Mouse (Mus musculus) heart, embryonic 15.5 days (tissue): ENCODE results near the gene Zfp39. TPM values are rescaled to one million over a fixed set of nuclear protein-coding genes. Genes with fewer than 3 reads are reported as not detected.
A peak's percentile ranks its signal among the peaks of the same experiment; 100 is the strongest.

Experiments
- ATAC-seq: fragments of 200-750 bp; cut with Nextera tagmentation; replicated peaks from 2 replicates; pipeline ENCODE4 v1.8.0; 2017; ENCODE audit warnings: low read depth, moderate TSS enrichment; ENCODE audit not compliant: insufficient number of reproducible peaks, insufficient read depth, low FRiP score
- H3K27ac ChIP-seq: fragments of 300-500 bp; sonication (generic); 2 replicates; pipeline ENCODE4 v1.5.1; 2015; ENCODE audit warnings: mild to moderate bottlenecking, inconsistent platforms
- H3K27me3 ChIP-seq: fragments of 300-500 bp; sonication (generic); 2 replicates; pipeline ENCODE4 v1.6.1; 2015; ENCODE audit warnings: inconsistent platforms
- H3K36me3 ChIP-seq: fragments of 300-500 bp; sonication (generic); 2 replicates; pipeline ENCODE4 v1.6.1; 2015; ENCODE audit warnings: mild to moderate bottlenecking, inconsistent platforms
- H3K4me1 ChIP-seq: fragments of 300-500 bp; sonication (generic); replicated peaks from 2 replicates; pipeline ENCODE4 v1.6.1; 2015; ENCODE audit warnings: inconsistent platforms
- H3K4me2 ChIP-seq: fragments of 300-500 bp; sonication (generic); 2 replicates; pipeline ENCODE4 v1.6.1; 2015; ENCODE audit warnings: inconsistent platforms, mild to moderate bottlenecking, moderate library complexity
- H3K4me3 ChIP-seq: fragments of 300-500 bp; sonication (generic); 2 replicates; pipeline ENCODE4 v1.5.1; 2015; ENCODE audit warnings: mild to moderate bottlenecking, inconsistent platforms
- H3K9ac ChIP-seq: fragments of 300-500 bp; sonication (generic); 2 replicates; pipeline ENCODE4 v1.6.1; 2015; ENCODE audit warnings: mild to moderate bottlenecking, inconsistent platforms
- H3K9me3 ChIP-seq: fragments of 300-500 bp; sonication (generic); replicated peaks from 2 replicates; pipeline ENCODE4 v1.6.1; 2016; ENCODE audit warnings: inconsistent platforms
- WGBS: fragments of 180-500 bp; shearing (Covaris S2); methylation state at CpG from one replicate; pipeline ENCODE4 v1.1.7; 2015; ENCODE audit warnings: mixed read lengths; 5-methylcytosine and 5-hydroxymethylcytosine counted together
- polyA plus RNA-seq: library from polyadenylated mRNA; unstranded; fragments of >200 nt; fragmentation: Nextera tagmentation; extraction: Ambion mirVana; gene quantifications from 2 replicates; pipeline ENCODE4 v1.2.1, GENCODE M21; 2015

Gene Zfp39
- polyA plus RNA-seq, 1 experiment from 2014 or later: 3.1 TPM

GRCm38 (mm10) chr11:58917745-58918366, 13.8 kb upstream of the Zfp39 start, which contains the start of gene Btnl10:
Gene Btnl10 (plus strand): TSS chr11:58917908.
- Histone ChIP-seq H3K4me3 (no peak within 1 kb of the TSS), H3K36me3 (no peaks in the 10 kb centered on the region), H3K9ac (no peak within 1 kb of the TSS), H3K27ac (no peak within 1 kb of the TSS), H3K9me3 (no peaks in the 10 kb centered on the region), H3K27me3 (0 out of 2 replicates have a peak, but pooled peaks cover 6% of the 10 kb centered on the region), H3K4me2 (no peak within 1 kb of the TSS), H3K4me1 (peaks cover 6% of the 10 kb centered on the region)
- ATAC-seq: no peak
- WGBS: 76% methylated on average over 12 of the region's 12 CpGs

GRCm38 (mm10) chr11:58916879-58917744, 13.1 kb upstream of the Zfp39 start:
- H3K27ac ChIP-seq: no peak overlapping the region
- no peak overlapping the region for H3K4me3 ChIP-seq
- 0 out of 2 replicates have a peak, but pooled peaks have one; percentile 21 for ATAC-seq
- peaks cover 6% of the 10 kb centered on the region for H3K4me1 ChIP-seq
- no peak overlapping the region for H3K4me2 ChIP-seq
- H3K9me3 ChIP-seq: no peaks in the 10 kb centered on the region
- H3K9ac ChIP-seq: no peak overlapping the region
- no peaks in the 10 kb centered on the region for H3K36me3 ChIP-seq
- 55% methylated on average over 14 of the region's 14 CpGs for WGBS
- H3K27me3 ChIP-seq: 0 out of 2 replicates have a peak, but pooled peaks cover 6% of the 10 kb centered on the region

DNA sequence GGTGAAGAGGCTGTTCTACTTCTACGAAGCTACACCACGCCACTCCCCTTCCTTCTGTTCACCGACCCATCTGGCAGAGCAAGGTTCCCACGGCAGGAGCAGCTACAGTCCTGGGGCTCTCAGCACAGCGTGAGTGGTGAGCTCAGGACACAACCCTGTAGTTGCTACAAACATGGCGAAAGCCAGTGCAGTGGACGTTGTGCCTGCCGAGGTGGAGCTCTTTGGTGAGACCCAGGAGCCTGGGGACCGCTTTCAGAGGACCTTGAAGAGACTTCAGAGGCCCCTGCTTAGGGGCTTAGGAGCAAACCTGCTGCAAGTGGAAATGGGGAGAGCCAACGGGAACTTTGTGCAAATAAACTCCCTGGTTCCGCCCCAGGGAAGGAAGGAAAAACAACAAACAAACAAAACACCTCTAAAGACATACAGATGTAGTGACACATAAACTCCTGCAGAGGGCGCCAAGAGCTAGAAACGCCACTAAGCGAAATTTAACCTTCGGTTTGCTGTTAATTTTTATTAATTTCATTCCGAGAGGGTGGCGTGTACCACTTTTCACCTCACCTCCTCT, 10.5 kb upstream of the Zfp39 start:
- ATAC-seq: no peak; the same call in 1 of the 2 replicates
- Histone ChIP-seq H3K4me2 (peak overlapping the region; percentile 69), H3K4me1 (peaks cover 6% of the 10 kb centered on the region), H3K27me3 (0 out of 2 replicates have a peak, but pooled peaks cover 6% of the 10 kb centered on the region), H3K9ac (peak overlapping the region; percentile 51), H3K9me3 (no peaks in the 10 kb centered on the region), H3K36me3 (no peaks in the 10 kb centered on the region), H3K27ac (no peak overlapping the region), H3K4me3 (peak overlapping the region; percentile 41)
- 9% methylated on average over 17 of the region's 17 CpGs for WGBS

DNA sequence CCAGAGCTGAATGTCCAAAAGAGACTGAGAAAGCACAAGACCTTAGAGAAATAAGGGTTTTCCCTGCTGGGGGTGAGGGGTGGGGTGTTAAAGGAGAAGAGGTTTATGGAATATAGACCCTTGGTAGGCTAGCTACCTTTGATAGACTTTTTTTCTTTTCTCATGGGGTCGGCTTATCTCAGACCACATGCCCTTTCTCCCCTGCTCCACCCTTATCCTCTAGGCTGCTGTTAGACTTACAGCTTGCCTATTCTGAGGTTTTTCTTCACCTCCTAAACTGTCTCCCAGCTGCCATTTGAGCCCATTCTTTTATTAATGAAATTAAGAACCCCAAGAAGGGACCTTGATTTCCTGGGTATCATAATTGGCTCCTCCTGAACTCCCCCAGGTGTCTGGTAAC, 9.8 kb upstream of the Zfp39 start:
- H3K4me3 ChIP-seq: no peak overlapping the region
- no peaks in the 10 kb centered on the region for H3K36me3 ChIP-seq
- no peak overlapping the region for H3K9ac ChIP-seq
- H3K4me1 ChIP-seq: peaks cover 6% of the 10 kb centered on the region
- H3K4me2 ChIP-seq: 0 out of 2 replicates have a peak overlapping the region, but pooled peaks have one; percentile 69
- no peak overlapping the region for H3K27ac ChIP-seq
- no peaks in the 10 kb centered on the region for H3K9me3 ChIP-seq
- ATAC-seq: no peak
- 64% methylated on average over 1 of the region's 1 CpGs for WGBS
- 0 out of 2 replicates have a peak, but pooled peaks cover 6% of the 10 kb centered on the region for H3K27me3 ChIP-seq

DNA sequence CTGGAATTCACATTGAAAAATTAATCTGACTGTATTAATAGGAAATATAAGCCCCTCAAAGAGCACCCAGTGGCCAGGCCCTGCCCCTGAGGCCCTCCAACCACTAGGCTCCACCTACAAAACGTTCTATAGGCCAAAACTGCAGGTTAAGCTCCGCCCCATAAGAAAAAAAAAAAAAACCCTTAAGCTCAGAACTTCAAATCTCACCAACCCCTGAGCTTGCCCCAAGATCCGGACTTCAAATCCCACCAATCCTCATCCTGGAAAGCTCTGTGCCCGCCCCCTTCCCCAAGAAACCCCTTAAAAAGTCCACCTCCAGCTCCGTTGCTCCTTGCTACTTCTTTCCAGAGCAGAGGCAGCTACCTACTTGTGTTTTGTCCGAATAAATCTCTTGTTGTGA, 813 bp upstream of the Zfp39 start:
- no peak for ATAC-seq
- 51% methylated on average over 6 of the region's 6 CpGs for WGBS
- H3K4me1 ChIP-seq: peaks cover 13% of the 10 kb centered on the region

DNA sequence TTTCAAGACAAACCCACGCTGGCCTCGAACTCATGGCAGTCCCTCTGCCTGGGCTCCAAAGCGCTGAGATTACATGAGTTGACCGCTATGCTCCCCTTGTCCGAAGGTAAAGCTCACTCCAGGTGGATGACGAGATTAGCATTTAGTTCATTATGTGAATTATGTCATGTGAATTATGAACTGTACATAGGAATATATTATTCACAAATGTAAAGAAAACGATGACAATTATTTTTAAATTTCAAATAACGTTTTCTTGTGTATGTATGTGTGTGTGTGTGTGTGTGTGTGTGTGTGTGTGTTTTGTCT, 339 bp upstream of the Zfp39 start:
- H3K27me3 ChIP-seq: no peaks in the 10 kb centered on the region
- H3K4me1 ChIP-seq: peaks cover 13% of the 10 kb centered on the region
- H3K9ac ChIP-seq: peak overlapping the region; percentile 71
- peak overlapping the region; percentile 92 for H3K27ac ChIP-seq
- no peaks in the 10 kb centered on the region for H3K9me3 ChIP-seq
- peak overlapping the region; percentile 86 for H3K4me2 ChIP-seq
- peak overlapping the region; percentile 80 for H3K4me3 ChIP-seq
- ATAC-seq: no peak
- H3K36me3 ChIP-seq: peaks cover 18% of the 10 kb centered on the region
- 3% methylated on average over 8 of the region's 8 CpGs for WGBS

More for the DNA sequence above, 813 bp upstream of the Zfp39 start:
- Histone ChIP-seq H3K4me3 (no peak overlapping the region), H3K9ac (no peak overlapping the region), H3K4me2 (peak overlapping the region; percentile 86; the same call in 1 of the 2 replicates), H3K27me3 (no peaks in the 10 kb centered on the region), H3K9me3 (no peaks in the 10 kb centered on the region), H3K27ac (no peak overlapping the region), H3K36me3 (peaks cover 17% of the 10 kb centered on the region)

- H3K4me2 ChIP-seq: no peak overlapping the region
- H3K9me3 ChIP-seq: no peaks in the 10 kb centered on the region
- no peak overlapping the region for H3K9ac ChIP-seq
- ATAC-seq: no peak
- peaks cover 13% of the 10 kb centered on the region for H3K4me1 ChIP-seq
- peaks cover 28% of the 10 kb centered on the region for H3K36me3 ChIP-seq
- H3K27ac ChIP-seq: no peak overlapping the region
- H3K27me3 ChIP-seq: no peaks in the 10 kb centered on the region
- no peak overlapping the region for H3K4me3 ChIP-seq
Measured at GRCm38 (mm10) chr11:58901080-58901479, 2.9 kb downstream of the Zfp39 start.

DNA sequence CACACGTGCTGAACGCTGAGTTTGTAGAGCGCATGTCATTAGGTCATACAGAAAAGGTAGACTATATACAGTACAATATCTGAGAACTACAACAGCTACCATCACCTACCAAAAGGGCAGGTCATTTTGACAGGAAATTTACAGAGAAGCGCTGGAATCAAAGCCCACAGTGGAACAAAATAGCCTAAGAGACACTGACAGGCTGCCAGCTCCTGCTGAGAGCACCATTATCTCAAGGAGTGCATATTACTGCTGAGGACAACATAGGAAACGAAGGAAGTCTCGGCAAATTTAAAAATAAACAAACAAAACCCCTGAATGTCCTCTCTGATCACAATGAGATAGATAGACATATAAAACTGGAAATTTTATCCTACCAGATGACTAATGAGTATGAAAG, 6.5 kb downstream of the Zfp39 start:
- no peak overlapping the region for H3K4me2 ChIP-seq
- 86% methylated on average over 6 of the region's 6 CpGs for WGBS
- H3K9ac ChIP-seq: no peak overlapping the region
- ATAC-seq: no peak
- H3K27ac ChIP-seq: no peak overlapping the region
- H3K4me1 ChIP-seq: peaks cover 7% of the 10 kb centered on the region; the same call in 1 of the 2 replicates
- no peaks in the 10 kb centered on the region for H3K27me3 ChIP-seq
- H3K36me3 ChIP-seq: peaks cover 50% of the 10 kb centered on the region
- H3K4me3 ChIP-seq: no peak overlapping the region
- no peaks in the 10 kb centered on the region for H3K9me3 ChIP-seq

GRCm38 (mm10) chr11:58894456-58894855, 9.6 kb downstream of the Zfp39 start:
- Histone ChIP-seq H3K9me3 (no peaks in the 10 kb centered on the region), H3K27ac (no peak overlapping the region), H3K4me2 (no peak overlapping the region), H3K36me3 (peaks cover 52% of the 10 kb centered on the region), H3K4me3 (no peak overlapping the region), H3K9ac (no peak overlapping the region), H3K27me3 (no peaks in the 10 kb centered on the region), H3K4me1 (0 out of 2 replicates have a peak, but pooled peaks cover 4% of the 10 kb centered on the region)
- WGBS: 83% methylated on average over 6 of the region's 6 CpGs
- ATAC-seq: no peak

- Histone ChIP-seq H3K4me1 (0 out of 2 replicates have a peak, but pooled peaks cover 4% of the 10 kb centered on the region), H3K4me2 (no peak overlapping the region), H3K9ac (no peak overlapping the region), H3K27me3 (no peaks in the 10 kb centered on the region), H3K36me3 (peaks cover 46% of the 10 kb centered on the region), H3K27ac (no peak overlapping the region), H3K9me3 (no peaks in the 10 kb centered on the region), H3K4me3 (no peak overlapping the region)
- ATAC-seq: no peak
- 83% methylated on average over 10 of the region's 10 CpGs for WGBS
Measured at GRCm38 (mm10) chr11:58890511-58890910, 13.5 kb downstream of the Zfp39 start.

DNA sequence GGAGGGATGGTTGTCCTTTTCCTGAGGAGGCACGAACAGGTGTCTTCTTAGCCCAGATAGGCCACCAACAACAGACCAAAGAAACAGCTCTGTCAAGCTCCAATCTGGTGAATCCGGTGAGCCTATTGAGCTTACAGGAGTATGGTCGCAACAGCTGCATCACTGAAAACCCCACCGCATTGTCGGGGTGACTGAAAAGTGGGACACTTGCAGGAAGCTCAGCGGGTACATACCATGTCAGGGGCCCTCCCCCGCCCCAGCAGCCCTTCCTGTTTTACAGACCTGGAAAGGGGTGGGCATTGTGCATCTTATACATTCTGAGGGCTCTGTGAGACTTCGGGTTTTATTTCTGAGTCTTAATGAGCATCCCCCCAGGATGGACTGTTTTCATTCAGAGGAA, 20.3 kb downstream of the Zfp39 start:
- Histone ChIP-seq H3K4me3 (no peak overlapping the region), H3K9me3 (no peaks in the 10 kb centered on the region), H3K27me3 (no peaks in the 10 kb centered on the region), H3K4me1 (no peaks in the 10 kb centered on the region), H3K27ac (no peak overlapping the region), H3K4me2 (no peak overlapping the region), H3K9ac (no peak overlapping the region), H3K36me3 (peaks cover 20% of the 10 kb centered on the region; the same call in 1 of the 2 replicates)
- no peak for ATAC-seq
- WGBS: 82% methylated on average over 8 of the region's 8 CpGs
